Mouse (Mus musculus) spleen, postnatal 36 days (tissue): ENCODE results near the gene Knl1.

Source experiments
- DNase-seq, 2 experiments: peaks; one replicate each; pipeline ENCODE4 v3.0.0; 2022; ENCODE audit warnings: low spot score in 2 of 2, mixed read lengths in 1 of 2

Knl1 gene

GRCm38 (mm10) chr2:119035397-119035745, 11.5 kb upstream of the Knl1 start:
- no peak for DNase-seq

- peak; percentile 23 to 46 for DNase-seq
Observed at GRCm38 (mm10) chr2:119040882-119041281, 6.0 kb upstream of the Knl1 start.

GRCm38 (mm10) chr2:119045163-119045562, 1.8 kb upstream of the Knl1 start:
- no peak for DNase-seq

GRCm38 (mm10) chr2:119047849-119048248, 930 bp downstream of the Knl1 start:
- DNase-seq, result no peak

GRCm38 (mm10) chr2:119050132-119050650, 3.3 kb downstream of the Knl1 start:
- DNase-seq, result no peak

GRCm38 (mm10) chr2:119060139-119060538, 13.2 kb downstream of the Knl1 start:
- DNase-seq, result no peak

- DNase-seq, result no peak
Observed at GRCm38 (mm10) chr2:119072397-119072796, 25.5 kb downstream of the Knl1 start.

GRCm38 (mm10) chr2:119086156-119086555, 39.2 kb downstream of the Knl1 start:
- no peak for DNase-seq

- DNase-seq, result no peak
Observed at GRCm38 (mm10) chr2:119101552-119101951, 54.6 kb downstream of the Knl1 start.

GRCm38 (mm10) chr2:119106583-119106982, 59.7 kb downstream of the Knl1 start:
- DNase-seq, result no peak

GRCm38 (mm10) chr2:119108554-119108953, 61.6 kb downstream of the Knl1 start:
- peak; percentile 3 to 7 for DNase-seq

GRCm38 (mm10) chr2:119111060-119111459, 64.1 kb downstream of the Knl1 start:
- DNase-seq, result no peak

GRCm38 (mm10) chr2:119112438-119113112, 65.7 kb downstream of the Knl1 start, which contains the start of gene Rad51:
Rad51 (plus strand) TSS chr2:119112793.
- peak; percentile 78 to 85 for DNase-seq

GRCm38 (mm10) chr2:119113121-119113925, 66.4 kb downstream of the Knl1 start:
- no peak for DNase-seq

- DNase-seq, result peak; percentile 26 to 27
Observed at GRCm38 (mm10) chr2:119136346-119136898, 89.5 kb downstream of the Knl1 start.

GRCm38 (mm10) chr2:119145199-119145598, 98.3 kb downstream of the Knl1 start:
- DNase-seq, result no peak

GRCm38 (mm10) chr2:119146435-119146834, 99.5 kb downstream of the Knl1 start:
- DNase-seq, result no peak

- DNase-seq, result no peak
Observed at GRCm38 (mm10) chr2:119147160-119147678, 100.3 kb downstream of the Knl1 start.

- no peak for DNase-seq
Observed at GRCm38 (mm10) chr2:119147775-119148174, 100.9 kb downstream of the Knl1 start.

GRCm38 (mm10) chr2:119152255-119152654, 105.3 kb downstream of the Knl1 start:
- DNase-seq, result no peak

GRCm38 (mm10) chr2:119154683-119155082, 107.8 kb downstream of the Knl1 start:
- DNase-seq, result no peak
